Mouse (Mus musculus) common myeloid progenitor, adult 5-6 weeks (primary cell): ENCODE results near the gene Nlgn3. TPM values are rescaled to one million over a fixed set of nuclear protein-coding genes. Genes with fewer than 3 reads are reported as not detected.

Experiments used
- ATAC-seq: replicated peaks from 2 replicates; pipeline ENCODE4 v1.8.0; 2016; ENCODE audit warnings: low read depth, mild to moderate bottlenecking, moderate TSS enrichment, inconsistent platforms; ENCODE audit not compliant: poor library complexity, severe bottlenecking
- total RNA-seq: library from RNA; stranded (forward); fragments of 200-1000, 187-1606 nt; gene quantifications from 2 replicates; pipeline ENCODE4 v1.2.3, GENCODE M21; 2017

The Nlgn3 gene
- total RNA-seq, 1 experiment from 2014 or later = not detected

DNA sequence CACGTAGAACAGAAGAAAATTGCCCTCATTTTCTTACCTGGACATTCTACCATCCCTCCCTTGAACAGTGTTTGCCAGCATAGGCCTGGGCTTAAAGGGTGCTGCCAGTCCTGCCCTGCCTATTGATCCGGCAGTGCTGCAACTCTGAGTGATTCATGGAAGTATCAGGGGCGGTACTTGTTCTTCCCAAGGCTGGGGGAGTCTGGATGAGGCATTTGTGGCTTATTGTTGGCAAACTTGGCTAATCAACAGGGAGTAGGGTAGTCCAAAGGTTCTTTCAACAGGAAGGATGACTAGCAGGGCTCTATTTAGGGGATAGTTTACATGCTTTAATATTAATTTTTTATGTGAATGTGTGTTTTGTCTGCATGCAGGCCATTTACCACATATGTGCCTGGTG, 71.6 kb downstream of the Nlgn3 start:
- ATAC-seq = no peak

GRCm38 (mm10) chrX:101372946-101373345, 74.0 kb downstream of the Nlgn3 start:
- no peak for ATAC-seq

Other genes starting within 250 kb of the Nlgn3 start
- gene Tex11, start 239.5 kb upstream of the Nlgn3 start, total RNA-seq = not detected in 2 replicates
- 0.09 TPM in 1 of 2 replicates, not detected in the other for gene Slc7a3, start 213.1 kb upstream of the Nlgn3 start, total RNA-seq
- gene Snx12, start 76.6 kb upstream of the Nlgn3 start, total RNA-seq = 32.8 and 52.3 TPM in 2 replicates
- 12.3 and 14.0 TPM in 2 replicates for gene Foxo4, start 44.6 kb upstream of the Nlgn3 start, total RNA-seq
- gene Gm614, start 35.2 kb upstream of the Nlgn3 start, total RNA-seq = 0.27 TPM in 1 of 2 replicates, not detected in the other
- 35.9 and 53.9 TPM in 2 replicates for gene Il2rg, start 30.9 kb upstream of the Nlgn3 start, total RNA-seq
- not detected in 2 replicates for gene Gm20489, start 30.1 kb upstream of the Nlgn3 start, total RNA-seq
- 23.6 and 37.1 TPM in 2 replicates for gene Med12, start 25.1 kb upstream of the Nlgn3 start, total RNA-seq
- not detected in 2 replicates for gene Gjb1, start 77.2 kb downstream of the Nlgn3 start, total RNA-seq
- 45.9 and 53.1 TPM in 2 replicates for gene Zmym3, start 121.7 kb downstream of the Nlgn3 start, total RNA-seq
- 497 and 559 TPM in 2 replicates for gene Nono, start 130.2 kb downstream of the Nlgn3 start, total RNA-seq
- 0.58 and 0.87 TPM in 2 replicates for gene Itgb1bp2, start 149.9 kb downstream of the Nlgn3 start, total RNA-seq
- gene Taf1, start 233.6 kb downstream of the Nlgn3 start, total RNA-seq = 80.9 and 87.4 TPM in 2 replicates